Mouse (Mus musculus): ENCODE data around the gene Iqcn.

DNA sequence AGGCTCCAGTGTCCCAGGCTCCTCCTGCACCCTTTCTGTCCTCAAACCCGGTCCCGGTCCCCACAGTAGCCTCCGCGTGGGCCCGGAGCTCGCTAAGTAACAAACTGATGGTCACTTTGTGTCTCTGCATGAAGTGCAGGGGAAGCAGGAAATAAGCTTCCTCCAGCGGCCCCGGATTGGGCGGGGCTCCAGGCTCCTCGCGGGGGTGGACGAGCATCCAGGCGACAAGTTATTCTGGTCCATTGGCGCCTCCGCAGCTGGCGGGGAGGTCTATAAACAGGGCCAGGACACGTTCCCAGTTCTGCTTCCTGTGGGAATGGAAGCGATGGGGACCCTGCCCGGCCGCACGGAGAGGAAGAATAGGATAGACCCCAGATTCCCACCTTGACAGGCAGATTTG, 49.9 kb downstream of the Iqcn start:
- no peak for TF ChIP-seq CTCF (IDR thresholded peaks at IDR 0.05 in 2 of 3, conservative IDR thresholded peaks at IDR 0.05 in 1 of 3; ENCODE audit: control insufficient read depth in 1 of 3, insufficient read depth in 1 of 3, low read depth in 2 of 3, low read length in 3 of 3, poor library complexity in 1 of 3, severe bottlenecking in 1 of 3)
- TF ChIP-seq POLR2AphosphoS5 (IDR thresholded peaks at IDR 0.05; ENCODE audit: borderline replicate concordance, low read depth, low read length): no peak
- TF ChIP-seq ZNF384 (IDR thresholded peaks at IDR 0.05; ENCODE audit: low read depth, low read length): no peak
- no peak for TF ChIP-seq MAX (IDR thresholded peaks at IDR 0.05; ENCODE audit: low read length)
- no peak for TF ChIP-seq E2F4 (IDR thresholded peaks at IDR 0.05; ENCODE audit: borderline replicate concordance, low read depth, low read length)
- TF ChIP-seq BHLHE40 (IDR thresholded peaks at IDR 0.05; ENCODE audit: borderline replicate concordance, low read depth, low read length): 0 out of 2 replicates have a peak, but pooled peaks have one; percentile 3
- TF ChIP-seq POLR2A (IDR thresholded peaks at IDR 0.05; ENCODE audit: control insufficient read depth in 1 of 2, insufficient read depth in 1 of 2, low read depth in 1 of 2, low read length in 2 of 2, poor library complexity in 1 of 2): peak; percentile 43 to 72; a peak in 2 of 4 replicates
- TF ChIP-seq MEF2A (IDR thresholded peaks at IDR 0.05; ENCODE audit: extremely low read depth, insufficient replicate concordance, low read depth, low read length, poor library complexity, severe bottlenecking): 0 out of 2 replicates have a peak, but pooled peaks have one; percentile 50
- no peak for TF ChIP-seq GABPA (IDR thresholded peaks at IDR 0.05; ENCODE audit: low read depth, low read length)
